Mouse (Mus musculus): ENCODE results near the gene Abca4. TPM values are rescaled to one million over a fixed set of nuclear protein-coding genes. Genes with fewer than 3 reads are reported as not detected.

The Abca4 gene
- polyA plus RNA-seq, 1 experiment from 2014 or later = not detected

- Histone ChIP-seq H3K27ac (no peak overlapping the region), H3K36me3 (ENCODE audit: inconsistent target) (no peaks in the 10 kb centered on the region), H3K79me2 (ENCODE audit: inconsistent target) (no peaks in the 10 kb centered on the region), H3K4me3 (ENCODE audit: inconsistent target) (no peak overlapping the region)
- 93% methylated on average over 3 of the region's 3 CpGs for WGBS (ENCODE audit: missing documents)
Measured at GRCm38 (mm10) chr3:122145430-122145829, 101.2 kb downstream of the Abca4 start.

GRCm38 (mm10) chr3:122150836-122151235, 106.6 kb downstream of the Abca4 start:
- Histone ChIP-seq H3K4me3 (ENCODE audit: inconsistent target) (no peak overlapping the region), H3K27ac (no peak overlapping the region), H3K79me2 (ENCODE audit: inconsistent target) (no peaks in the 10 kb centered on the region), H3K36me3 (ENCODE audit: inconsistent target) (no peaks in the 10 kb centered on the region)
- 16% methylated on average over 7 of the region's 7 CpGs for WGBS (ENCODE audit: missing documents)

GRCm38 (mm10) chr3:122152431-122152830, 108.2 kb downstream of the Abca4 start:
- Histone ChIP-seq H3K79me2 (ENCODE audit: inconsistent target) (no peaks in the 10 kb centered on the region), H3K4me3 (ENCODE audit: inconsistent target) (no peak overlapping the region), H3K27ac (no peak overlapping the region), H3K36me3 (ENCODE audit: inconsistent target) (no peaks in the 10 kb centered on the region)
- WGBS (ENCODE audit: missing documents) = 93% methylated on average over 4 of the region's 4 CpGs

GRCm38 (mm10) chr3:122154080-122154479, 109.8 kb downstream of the Abca4 start:
- H3K36me3 ChIP-seq (ENCODE audit: inconsistent target) = no peaks in the 10 kb centered on the region
- H3K4me3 ChIP-seq (ENCODE audit: inconsistent target) = no peak overlapping the region
- no peak overlapping the region for H3K27ac ChIP-seq
- no peaks in the 10 kb centered on the region for H3K79me2 ChIP-seq (ENCODE audit: inconsistent target)
- WGBS (ENCODE audit: missing documents) = 64% methylated on average over 2 of the region's 2 CpGs

GRCm38 (mm10) chr3:122159447-122159846, 115.2 kb downstream of the Abca4 start:
- Histone ChIP-seq H3K79me2 (ENCODE audit: inconsistent target) (no peaks in the 10 kb centered on the region), H3K4me3 (ENCODE audit: inconsistent target) (no peak overlapping the region), H3K36me3 (ENCODE audit: inconsistent target) (no peaks in the 10 kb centered on the region), H3K27ac (no peak overlapping the region)
- WGBS (ENCODE audit: missing documents) = 100% methylated on average over 1 of the region's 1 CpGs

- H3K4me3 ChIP-seq (ENCODE audit: inconsistent target) = no peak overlapping the region
- WGBS (ENCODE audit: missing documents) = 41% methylated on average over 10 of the region's 10 CpGs
Measured at GRCm38 (mm10) chr3:122169616-122170178, 125.5 kb downstream of the Abca4 start.

GRCm38 (mm10) chr3:122170621-122171309, 126.5 kb downstream of the Abca4 start:
- Histone ChIP-seq H3K36me3 (ENCODE audit: inconsistent target) (no peaks in the 10 kb centered on the region), H3K79me2 (ENCODE audit: inconsistent target) (no peaks in the 10 kb centered on the region), H3K27ac (no peak overlapping the region), H3K4me3 (ENCODE audit: inconsistent target) (no peak overlapping the region)
- 89% methylated on average over 10 of the region's 10 CpGs for WGBS (ENCODE audit: missing documents)

More at GRCm38 (mm10) chr3:122169616-122170178, 125.5 kb downstream of the Abca4 start:
- no peak overlapping the region for H3K27ac ChIP-seq
- H3K36me3 ChIP-seq (ENCODE audit: inconsistent target) = no peaks in the 10 kb centered on the region
- no peaks in the 10 kb centered on the region for H3K79me2 ChIP-seq (ENCODE audit: inconsistent target)

GRCm38 (mm10) chr3:122173526-122174150, 129.4 kb downstream of the Abca4 start:
- WGBS (ENCODE audit: missing documents) = 90% methylated on average over 15 of the region's 15 CpGs
- H3K36me3 ChIP-seq (ENCODE audit: inconsistent target) = no peaks in the 10 kb centered on the region
- no peak overlapping the region for H3K4me3 ChIP-seq (ENCODE audit: inconsistent target)
- no peak overlapping the region for H3K27ac ChIP-seq
- H3K79me2 ChIP-seq (ENCODE audit: inconsistent target) = no peaks in the 10 kb centered on the region

- WGBS (ENCODE audit: missing documents) = 97% methylated on average over 6 of the region's 6 CpGs
- no peaks in the 10 kb centered on the region for H3K79me2 ChIP-seq (ENCODE audit: inconsistent target)
Measured at GRCm38 (mm10) chr3:122176018-122176417, 131.8 kb downstream of the Abca4 start.

GRCm38 (mm10) chr3:122176706-122177390, 132.6 kb downstream of the Abca4 start:
- no peak overlapping the region for H3K27ac ChIP-seq
- WGBS (ENCODE audit: missing documents) = 84% methylated on average over 8 of the region's 8 CpGs
- H3K4me3 ChIP-seq (ENCODE audit: inconsistent target) = no peak overlapping the region
- no peaks in the 10 kb centered on the region for H3K79me2 ChIP-seq (ENCODE audit: inconsistent target)
- H3K36me3 ChIP-seq (ENCODE audit: inconsistent target) = no peaks in the 10 kb centered on the region

More at GRCm38 (mm10) chr3:122176018-122176417, 131.8 kb downstream of the Abca4 start:
- Histone ChIP-seq H3K4me3 (ENCODE audit: inconsistent target) (no peak overlapping the region), H3K36me3 (ENCODE audit: inconsistent target) (no peaks in the 10 kb centered on the region), H3K27ac (no peak overlapping the region)

GRCm38 (mm10) chr3:122184109-122184508, 139.9 kb downstream of the Abca4 start:
- WGBS (ENCODE audit: missing documents) = 86% methylated on average over 11 of the region's 11 CpGs
- Histone ChIP-seq H3K27ac (no peak overlapping the region), H3K36me3 (ENCODE audit: inconsistent target) (no peaks in the 10 kb centered on the region), H3K79me2 (ENCODE audit: inconsistent target) (no peaks in the 10 kb centered on the region), H3K4me3 (ENCODE audit: inconsistent target) (no peak overlapping the region)

GRCm38 (mm10) chr3:122186975-122187374, 142.7 kb downstream of the Abca4 start:
- 40% methylated on average over 1 of the region's 1 CpGs for WGBS (ENCODE audit: missing documents)
- no peak overlapping the region for H3K4me3 ChIP-seq (ENCODE audit: inconsistent target)
- H3K36me3 ChIP-seq (ENCODE audit: inconsistent target) = no peaks in the 10 kb centered on the region

GRCm38 (mm10) chr3:122196621-122197298, 152.5 kb downstream of the Abca4 start:
- no peak overlapping the region for H3K4me3 ChIP-seq (ENCODE audit: inconsistent target)
- no peaks in the 10 kb centered on the region for H3K79me2 ChIP-seq (ENCODE audit: inconsistent target)
- no peak overlapping the region for H3K27ac ChIP-seq
- H3K36me3 ChIP-seq (ENCODE audit: inconsistent target) = no peaks in the 10 kb centered on the region
- WGBS (ENCODE audit: missing documents) = 86% methylated on average over 4 of the region's 4 CpGs

More at GRCm38 (mm10) chr3:122186975-122187374, 142.7 kb downstream of the Abca4 start:
- no peak overlapping the region for H3K27ac ChIP-seq
- H3K79me2 ChIP-seq (ENCODE audit: inconsistent target) = no peaks in the 10 kb centered on the region

- H3K27ac ChIP-seq = no peak overlapping the region
- H3K79me2 ChIP-seq (ENCODE audit: inconsistent target) = no peaks in the 10 kb centered on the region
- whole genome bisulfite sequencing (ENCODE audit: missing documents) = 77% methylated on average over 2 of the region's 2 CpGs
- no peaks in the 10 kb centered on the region for H3K36me3 ChIP-seq (ENCODE audit: inconsistent target)
- no peak overlapping the region for H3K4me3 ChIP-seq (ENCODE audit: inconsistent target)
Measured at GRCm38 (mm10) chr3:122198532-122198931, 154.3 kb downstream of the Abca4 start.

Measured in macrophage (primary cell).